Mouse (Mus musculus): ENCODE results near the gene Gm11037.

DNA sequence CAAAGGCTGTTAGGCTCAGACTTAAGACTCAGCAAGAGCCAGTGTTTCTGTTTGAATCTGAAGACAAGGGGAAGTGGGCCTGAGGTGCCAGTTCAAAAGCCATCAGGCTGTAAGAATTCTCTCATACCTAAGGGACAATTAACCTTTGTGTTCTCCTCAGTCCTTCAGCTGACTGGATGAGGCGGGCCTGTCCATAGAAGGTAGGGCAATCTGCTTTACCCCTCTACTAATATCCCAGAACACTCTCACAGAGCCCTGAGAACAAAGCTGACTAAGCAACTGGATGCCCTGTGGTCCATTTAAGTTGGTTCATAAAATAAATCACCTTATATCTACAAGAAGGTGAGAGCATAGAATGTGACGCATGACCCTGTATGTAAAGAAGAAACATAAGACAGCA lies 32.9 kb downstream of the Gm11037 start:
- TF ChIP-seq POLR2A (IDR thresholded peaks at IDR 0.05; ENCODE audit: low read depth, low read length), result no peak
- TF ChIP-seq CTCF (conservative IDR thresholded peaks at IDR 0.05; ENCODE audit: insufficient read depth, insufficient read length, low read depth, low read length), result no peak

Measured in kidney, adult 2 months (tissue).